Mouse (Mus musculus): ENCODE data around the gene E130218I03Rik. TPM values are rescaled to one million over a fixed set of nuclear protein-coding genes. Genes with fewer than 3 reads are reported as not detected.

E130218I03Rik gene
- not detected for total RNA-seq (2021)
- long read RNA-seq, experiment 1, partial matches to known transcripts = 0 of 1 reads
- long read RNA-seq, experiment 1, other reads (novel, unspliced or antisense) = 1 of 1 reads
- long read RNA-seq, experiment 2 = 0 reads

- no peak for DNase-seq
Observed at GRCm38 (mm10) chr4:134243516-134244250, at the start of gene E130218I03Rik. Gene E130218I03Rik, plus strand, starts transcription at chr4:134243662.

GRCm38 (mm10) chr4:134199371-134199770 lies 44.1 kb upstream of the E130218I03Rik start:
- DNase-seq = no peak

GRCm38 (mm10) chr4:134202904-134203303 lies 40.6 kb upstream of the E130218I03Rik start, which contains the start of gene Gm7534:
Gene Gm7534, minus strand, starts transcription at chr4:134203004.
- no peak for DNase-seq

- no peak for DNase-seq
Observed at GRCm38 (mm10) chr4:134203340-134203896, 40.0 kb upstream of the E130218I03Rik start.

GRCm38 (mm10) chr4:134206488-134207053 lies 36.9 kb upstream of the E130218I03Rik start:
- peak; percentile 12 for DNase-seq

- DNase-seq = no peak
Observed at GRCm38 (mm10) chr4:134222793-134223600, 20.5 kb upstream of the E130218I03Rik start.

GRCm38 (mm10) chr4:134227194-134227593 lies 16.3 kb upstream of the E130218I03Rik start, which contains the start of gene Catsper4:
Gene Catsper4, minus strand, starts transcription at chr4:134227383.
- DNase-seq = no peak

GRCm38 (mm10) chr4:134230431-134230830 lies 13.0 kb upstream of the E130218I03Rik start:
- no peak for DNase-seq

GRCm38 (mm10) chr4:134234876-134235275 lies 8.6 kb upstream of the E130218I03Rik start:
- no peak for DNase-seq

- no peak for DNase-seq
Observed at GRCm38 (mm10) chr4:134237582-134238278, 5.7 kb upstream of the E130218I03Rik start.

GRCm38 (mm10) chr4:134238279-134238651 lies 5.2 kb upstream of the E130218I03Rik start, which contains the start of gene Cnksr1:
Gene Cnksr1, minus strand, starts transcription at chr4:134238399.
- peak; percentile 94 to 95 for DNase-seq

GRCm38 (mm10) chr4:134238686-134239085 lies 4.8 kb upstream of the E130218I03Rik start:
- DNase-seq = no peak

- peak; percentile 97 to 98 for DNase-seq
Observed at GRCm38 (mm10) chr4:134245148-134245843, 1.8 kb downstream of the E130218I03Rik start, which contains the start of gene Zfp593. Gene Zfp593, minus strand, starts transcription at chr4:134245592.

GRCm38 (mm10) chr4:134246256-134246655 lies 2.8 kb downstream of the E130218I03Rik start:
- DNase-seq = no peak

GRCm38 (mm10) chr4:134246719-134247258 lies 3.3 kb downstream of the E130218I03Rik start, which contains the start of gene Gm30191:
Gene Gm30191, plus strand, starts transcription at chr4:134246935.
- no peak for DNase-seq

- peak; percentile 76 to 87 for DNase-seq
Observed at GRCm38 (mm10) chr4:134249651-134250050, 6.2 kb downstream of the E130218I03Rik start.

GRCm38 (mm10) chr4:134250116-134250929 lies 6.9 kb downstream of the E130218I03Rik start:
- no peak for DNase-seq

GRCm38 (mm10) chr4:134250930-134251240 lies 7.4 kb downstream of the E130218I03Rik start:
- no peak for DNase-seq
